Mouse (Mus musculus) adrenal gland, adult 2 months (tissue): ENCODE results near the gene Olfml2a. TPM values are rescaled to one million over a fixed set of nuclear protein-coding genes. Genes with fewer than 3 reads are reported as not detected.

Source experiments
- DNase-seq: peaks from one replicate; pipeline ENCODE4 v3.0.0; 2021
- long read RNA-seq: library from polyadenylated mRNA; stranded (forward); transcript quantifications from one replicate; pipeline ENCODE4 v2.0.0, GENCODE M21; 2021
- polyA plus RNA-seq: library from polyadenylated mRNA; depleted of rRNA; stranded (reverse); fragments of >200 nt; gene quantifications from 2 replicates; pipeline ENCODE4 v1.2.3, GENCODE M21; 2012; rRNA removed
- total RNA-seq, 2 experiments: library from RNA; stranded (reverse); gene quantifications; 2 replicates each; pipeline ENCODE4 v1.2.3; 2021

Olfml2a gene
- 10 to 100 TPM in 1 of 2 experiments, 1 to 10 TPM in 1; 6.7 to 12.0 TPM for total RNA-seq
- polyA plus RNA-seq = 5.9 TPM in 2 replicates
- long read RNA-seq, full-length matches to known transcripts = 4 of 5 reads
- long read RNA-seq, partial matches to known transcripts = 0 of 5 reads
- long read RNA-seq, other reads (novel, unspliced or antisense) = 1 of 5 reads

- peak; percentile 88 for DNase-seq
Observed at GRCm38 (mm10) chr2:38931851-38932667, at the start of gene Olfml2a. Gene Olfml2a, plus strand, starts transcription at chr2:38931978.

DNA sequence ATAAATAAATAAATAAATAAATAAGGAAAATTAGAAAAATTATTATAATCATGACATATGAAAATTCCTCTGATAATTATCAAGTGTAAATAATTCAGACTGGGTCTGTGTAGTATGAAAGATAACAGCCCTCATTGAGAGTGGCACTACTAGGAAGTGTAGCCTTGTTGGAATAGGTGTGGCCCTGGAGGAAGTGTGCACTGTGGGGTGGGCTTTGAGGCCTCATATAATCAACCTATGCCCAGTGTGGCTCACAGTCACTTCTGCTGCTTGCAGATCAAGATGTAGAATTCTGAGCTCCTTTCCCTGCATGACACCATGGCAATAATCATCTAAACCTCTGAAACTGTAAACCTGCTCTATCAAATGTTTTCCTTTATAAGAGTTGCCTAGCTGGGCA lies 28.9 kb upstream of the Olfml2a start:
- DNase-seq = no peak

GRCm38 (mm10) chr2:38904290-38904689 lies 27.5 kb upstream of the Olfml2a start:
- no peak for DNase-seq

GRCm38 (mm10) chr2:38906097-38906496 lies 25.7 kb upstream of the Olfml2a start:
- DNase-seq = peak; percentile 66

- no peak for DNase-seq
Observed at GRCm38 (mm10) chr2:38908604-38909003, 23.2 kb upstream of the Olfml2a start.

- DNase-seq = no peak
Observed at GRCm38 (mm10) chr2:38914517-38914916, 17.3 kb upstream of the Olfml2a start.

DNA sequence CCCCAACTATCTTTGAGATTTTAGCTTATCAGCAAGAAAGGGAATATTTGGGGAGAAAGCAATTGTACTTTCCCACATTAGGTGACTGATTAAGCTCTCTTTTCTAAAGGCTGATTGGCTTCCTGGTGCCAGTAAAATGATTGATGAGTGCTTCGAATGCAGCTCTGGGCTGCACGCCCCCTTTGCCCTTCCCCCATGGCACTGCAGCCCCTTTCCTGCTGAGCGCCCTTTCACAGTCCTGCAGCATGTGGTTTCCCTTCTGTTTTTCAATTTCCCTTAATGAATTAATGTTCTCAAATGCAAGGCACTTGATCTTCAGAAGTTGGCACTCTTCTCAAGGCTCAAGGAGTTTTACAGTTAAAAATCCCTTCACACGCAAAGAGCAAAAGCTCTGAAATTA lies 16.8 kb upstream of the Olfml2a start:
- DNase-seq = no peak

DNA sequence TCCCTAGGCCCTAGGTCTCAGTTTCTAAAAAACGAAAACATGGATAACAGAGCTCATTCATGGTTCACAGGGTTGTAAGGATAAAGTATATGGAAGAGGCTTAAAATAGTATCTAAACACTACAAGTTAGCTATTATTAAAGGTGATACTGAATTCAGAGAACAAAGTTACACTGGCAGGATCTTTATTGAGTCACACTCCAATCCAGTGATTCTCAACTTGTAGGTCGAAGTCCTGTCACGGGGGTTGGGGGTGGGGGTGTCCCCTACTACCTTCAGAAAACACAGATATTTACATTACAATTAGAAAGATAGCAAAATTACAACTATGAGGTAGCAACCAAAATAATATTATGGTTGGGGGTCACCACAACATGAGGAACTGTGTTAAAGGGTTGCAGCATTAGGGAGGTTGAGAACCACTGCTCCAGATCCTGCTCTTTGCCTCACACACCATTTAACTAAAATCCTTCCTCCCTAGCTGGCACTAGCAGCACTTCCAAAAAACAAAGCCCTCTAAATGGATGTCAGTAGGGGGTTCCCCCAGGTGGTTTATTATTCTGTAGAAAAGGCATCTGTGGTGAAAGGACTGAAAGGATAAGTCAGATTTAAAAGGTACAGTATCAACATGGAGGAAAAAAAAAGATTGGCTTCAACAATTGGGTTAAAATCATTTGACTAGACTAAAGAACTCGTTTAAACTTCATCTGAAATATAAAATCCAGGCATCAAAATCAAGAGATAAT lies 14.7 kb upstream of the Olfml2a start:
- no peak for DNase-seq

DNA sequence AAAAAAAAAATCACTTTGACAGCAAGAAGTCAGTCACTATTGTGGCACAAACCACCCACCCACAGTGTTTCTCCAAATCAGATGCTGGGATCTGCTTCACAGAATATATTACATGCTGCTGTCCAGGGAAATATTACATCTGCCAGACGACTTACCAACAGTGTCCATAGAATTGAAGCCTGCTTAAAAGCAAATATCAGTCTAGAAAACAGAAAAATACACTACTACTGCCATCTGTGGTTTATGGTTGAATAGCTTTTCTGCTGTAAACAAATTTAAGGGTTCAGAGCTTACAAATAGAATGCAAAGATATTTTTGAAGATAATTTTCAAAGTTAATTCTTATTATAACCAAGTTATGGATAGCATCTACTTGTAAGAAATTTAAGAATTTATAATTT lies 10.4 kb upstream of the Olfml2a start:
- DNase-seq = no peak

DNA sequence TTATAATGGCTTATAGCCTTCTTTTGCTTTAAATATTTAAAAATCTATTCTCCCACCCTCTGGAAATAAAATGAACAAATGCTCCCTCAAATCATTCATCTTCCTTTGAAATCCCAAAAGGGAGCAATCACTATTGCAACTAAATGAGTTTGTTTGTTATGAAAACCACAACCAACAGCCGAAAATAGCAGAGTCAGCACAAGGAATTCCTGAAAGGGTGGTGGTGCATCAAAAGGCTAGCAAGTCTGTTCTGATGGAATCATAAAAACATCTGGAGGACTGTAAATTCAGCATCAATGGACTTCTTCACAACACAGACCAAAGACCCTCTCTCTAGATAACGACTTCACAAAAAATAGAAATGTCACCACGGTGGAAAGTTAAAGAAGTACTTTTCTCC lies 8.3 kb upstream of the Olfml2a start:
- DNase-seq = no peak

GRCm38 (mm10) chr2:38923911-38924310 lies 7.9 kb upstream of the Olfml2a start:
- DNase-seq = no peak

- DNase-seq = no peak
Observed at GRCm38 (mm10) chr2:38924571-38924970, 7.2 kb upstream of the Olfml2a start.

DNA sequence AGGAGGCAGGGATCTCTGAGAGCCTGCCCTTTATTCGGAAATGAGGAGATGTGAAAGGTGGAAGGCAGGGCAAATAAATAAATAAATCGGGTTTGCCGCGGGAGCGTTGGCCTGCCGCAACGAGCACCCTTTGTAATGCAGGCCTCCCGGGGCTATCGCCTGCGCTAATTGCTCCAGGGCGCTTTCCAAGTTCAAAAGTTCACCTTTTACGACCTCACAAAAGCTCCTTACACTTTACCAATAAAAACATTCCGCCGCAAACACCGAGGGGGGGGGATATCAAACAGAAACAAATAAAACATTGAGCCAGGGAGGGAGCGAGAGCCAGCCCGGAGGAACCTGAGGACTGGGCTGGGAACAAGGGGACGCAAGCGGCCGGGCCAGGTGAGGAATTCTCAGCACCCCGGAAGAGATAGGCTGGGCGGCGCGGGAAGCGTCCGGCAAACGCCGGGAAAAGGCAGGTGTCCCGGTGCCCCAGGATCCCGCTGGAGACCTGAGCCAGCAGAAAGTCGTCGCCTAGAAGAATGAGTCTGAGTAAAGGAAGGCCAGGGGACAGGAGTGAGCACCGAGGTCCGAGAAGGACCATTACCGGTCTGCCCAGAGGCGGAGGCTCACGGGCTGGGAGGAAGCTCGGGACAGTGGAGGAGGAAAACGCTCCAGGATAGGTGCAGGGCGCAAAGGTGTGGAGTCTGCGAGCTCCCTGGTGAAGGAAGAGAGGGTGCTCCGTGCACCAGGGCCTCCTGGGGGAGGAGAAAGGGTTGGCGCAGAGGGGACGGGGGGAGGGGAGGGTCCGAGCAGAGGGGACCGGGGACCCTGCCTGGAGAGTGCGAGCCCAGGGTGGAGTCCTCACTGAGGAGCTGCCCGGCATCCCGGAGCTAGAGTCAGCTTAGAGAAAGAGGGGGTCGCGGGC lies 6.4 kb upstream of the Olfml2a start:
- peak; percentile 56 for DNase-seq

DNA sequence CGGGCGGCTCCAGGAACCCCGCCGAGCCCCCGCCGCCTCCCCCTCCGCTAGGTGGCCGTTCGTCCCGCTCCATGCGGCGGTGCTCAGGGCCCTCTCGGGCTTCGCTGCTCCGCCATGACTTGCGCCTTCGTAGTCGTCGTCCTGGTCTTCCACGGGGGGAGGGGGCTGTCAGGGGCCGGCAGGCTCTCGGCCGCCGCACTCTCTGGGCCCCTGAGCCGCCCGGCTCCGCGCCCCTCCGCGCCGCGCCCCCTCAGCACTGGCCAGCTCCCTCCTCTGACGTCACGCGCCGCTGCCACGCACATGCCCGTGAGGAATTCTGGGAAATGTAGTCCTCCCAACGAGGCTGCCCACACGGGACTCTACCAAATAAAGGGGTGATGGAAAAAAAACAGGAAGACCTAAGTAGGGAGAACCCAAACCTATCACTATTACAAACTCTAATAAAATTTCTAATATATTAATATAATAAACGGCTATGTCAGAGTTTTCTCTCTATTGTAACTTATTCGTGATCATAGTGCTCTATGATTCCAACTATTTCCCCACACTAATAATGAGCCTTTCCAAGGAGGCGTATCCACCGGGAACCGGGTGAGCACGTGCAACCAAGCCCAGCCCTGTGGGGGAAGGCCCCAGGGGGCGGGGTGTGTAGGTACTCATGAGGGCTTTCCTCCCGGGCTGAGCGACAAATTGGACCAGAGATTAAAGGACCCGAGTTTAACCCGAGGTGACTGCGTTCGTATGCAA lies 5.5 kb upstream of the Olfml2a start:
- peak; percentile 94 for DNase-seq

- DNase-seq = peak; percentile 73
Observed at GRCm38 (mm10) chr2:38927115-38927979, 4.4 kb upstream of the Olfml2a start, which contains the start of gene Nr6a1. Gene Nr6a1, minus strand, starts transcription at chr2:38927688.

GRCm38 (mm10) chr2:38930269-38930668 lies 1.5 kb upstream of the Olfml2a start:
- no peak for DNase-seq

DNA sequence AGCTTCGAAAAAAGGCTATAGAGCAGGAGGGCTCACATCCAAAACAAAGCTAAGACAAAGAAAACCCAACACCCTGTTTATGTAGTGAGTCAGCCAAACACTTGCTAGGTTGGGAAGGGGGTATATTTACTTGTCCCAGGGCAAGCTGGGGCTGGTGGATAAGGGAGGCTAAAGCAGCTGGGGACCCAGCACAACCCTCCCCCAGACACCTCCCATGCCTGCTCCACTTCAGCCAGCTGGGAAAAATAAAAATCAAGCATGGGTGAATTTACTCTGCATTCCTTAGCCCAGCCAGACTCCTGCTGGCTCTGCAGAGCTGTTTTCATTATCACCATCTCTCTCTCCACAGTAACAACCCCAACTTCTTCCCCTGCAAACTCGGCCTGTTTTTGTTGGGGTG lies 2.2 kb downstream of the Olfml2a start:
- DNase-seq = no peak

GRCm38 (mm10) chr2:38934936-38935335 lies 3.2 kb downstream of the Olfml2a start:
- no peak for DNase-seq

DNA sequence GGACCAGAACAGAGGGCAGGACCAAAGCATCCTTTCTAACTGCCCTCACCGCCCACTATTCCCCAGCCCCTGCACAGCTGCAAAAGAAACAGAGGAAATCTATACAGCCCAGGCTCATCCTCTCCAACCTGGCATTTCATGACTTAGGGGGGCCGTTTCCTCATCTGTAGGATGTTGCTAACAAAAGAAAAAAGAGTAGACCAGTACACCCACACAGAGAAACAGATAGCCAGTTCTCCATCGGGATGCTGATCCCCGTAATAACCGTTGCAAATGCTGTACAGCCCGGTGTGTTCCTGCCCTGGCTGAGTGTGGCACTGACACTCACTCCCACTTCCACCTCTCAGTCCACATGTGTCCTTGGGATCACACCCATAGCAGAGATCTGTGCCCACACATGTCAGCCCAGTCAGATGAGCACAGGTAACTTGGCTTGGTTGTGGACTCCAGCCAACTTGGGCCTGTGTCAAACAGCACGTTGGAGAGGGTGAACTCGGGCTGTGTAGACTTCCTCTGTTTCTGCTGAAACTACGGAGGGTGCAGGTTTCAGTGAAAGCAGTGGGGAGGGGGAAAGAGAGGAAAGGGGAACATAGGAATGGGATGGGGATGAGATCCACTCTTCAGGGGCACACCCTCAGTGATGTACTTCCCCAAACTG lies 5.1 kb downstream of the Olfml2a start:
- DNase-seq = no peak

GRCm38 (mm10) chr2:38937396-38937795 lies 5.6 kb downstream of the Olfml2a start:
- DNase-seq = no peak
